Mouse (Mus musculus) skeletal muscle tissue, adult 2 months (tissue): Measurements from ENCODE around the gene Ankrd12.
A peak's percentile ranks its signal among the peaks of the same experiment; 100 is the strongest.
"Not testable (repeated sequence)": the region's sequence is repeated elsewhere in the genome, so short reads cannot be mapped to it uniquely, and the experiment has no call there.

Experiments
- DNase-seq: peaks from one replicate; pipeline ENCODE4 v3.0.0-alpha.2; 2012; ENCODE audit warnings: low read depth, low spot score

Ankrd12 gene

DNA sequence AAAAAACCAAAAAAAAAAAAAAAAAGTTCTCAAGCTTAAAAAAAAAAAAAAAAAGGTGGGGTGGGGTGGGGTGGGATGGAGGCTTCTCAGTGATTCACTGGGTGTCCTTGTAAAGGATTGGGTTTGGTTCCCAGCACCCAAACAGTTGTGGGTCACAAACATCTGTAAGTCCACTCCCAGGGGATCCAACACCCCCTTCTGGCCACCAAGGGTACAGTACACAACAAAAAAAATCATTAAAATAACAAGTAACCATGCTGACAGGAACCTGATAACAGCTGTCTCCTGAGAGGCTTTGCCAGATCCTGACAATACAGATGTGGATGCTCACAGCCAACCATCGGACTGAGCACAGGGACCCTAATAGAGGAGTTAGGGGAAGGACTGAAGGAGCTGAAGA, 7.6 kb upstream of the Ankrd12 start:
- no peak for DNase-seq

DNA sequence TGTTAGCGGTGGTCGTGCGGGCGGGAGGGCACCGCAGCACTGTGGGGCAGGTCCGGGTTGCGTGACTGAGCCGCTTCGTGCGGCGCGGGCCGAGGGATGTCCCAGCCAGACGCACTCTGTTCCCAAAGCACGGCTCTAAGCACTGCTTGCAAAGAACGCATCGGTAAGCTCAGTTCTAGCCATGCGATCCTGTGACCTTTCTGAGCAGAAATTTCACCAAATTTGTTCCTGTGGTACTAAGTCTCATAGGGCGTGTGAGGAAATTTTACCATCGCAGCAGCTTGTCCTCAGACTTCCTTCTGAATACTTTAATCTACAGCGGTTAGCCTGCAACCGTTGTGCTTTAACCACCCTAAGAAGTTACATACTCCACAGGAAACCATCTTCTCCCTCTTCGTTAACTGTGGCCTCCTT, 555 bp upstream of the Ankrd12 start:
- peak; percentile 17 for DNase-seq

DNA sequence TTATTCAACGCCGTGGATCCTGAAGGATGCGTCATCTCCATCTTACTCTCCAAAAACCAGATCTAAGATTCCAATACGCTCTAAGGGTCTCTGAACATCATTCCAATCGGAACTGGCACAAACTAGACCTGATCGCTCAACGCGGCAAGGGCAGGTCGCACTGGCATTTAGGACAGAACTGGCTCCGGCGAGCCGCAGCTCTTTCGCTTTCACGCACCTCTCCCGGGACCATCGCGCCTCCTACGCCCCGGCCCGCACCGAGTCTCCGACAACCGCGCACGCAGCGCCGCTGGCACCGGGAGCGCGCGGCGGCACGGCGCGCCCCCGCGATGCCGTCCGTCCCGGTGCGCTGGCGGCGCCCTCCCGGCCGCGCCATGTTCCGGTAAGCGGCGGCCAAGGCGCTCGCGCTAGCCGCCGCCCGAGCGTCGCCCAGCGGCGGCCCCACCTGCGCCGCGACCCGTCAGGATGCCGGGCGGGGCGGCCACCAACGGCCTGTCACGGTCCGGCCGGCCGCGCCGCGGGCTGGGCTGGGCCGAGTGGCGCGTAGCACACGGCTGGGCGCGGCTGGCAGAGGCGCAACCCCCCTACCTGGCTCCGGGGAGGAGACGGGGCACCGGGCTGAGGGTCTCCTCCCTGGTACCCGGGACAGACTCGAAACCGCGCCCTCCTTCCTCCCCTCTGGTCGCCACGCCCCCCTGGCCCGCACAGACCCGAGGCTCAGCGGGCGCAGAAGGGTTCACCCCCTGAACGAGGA, 538 bp downstream of the Ankrd12 start:
- DNase-seq = no peak

DNA sequence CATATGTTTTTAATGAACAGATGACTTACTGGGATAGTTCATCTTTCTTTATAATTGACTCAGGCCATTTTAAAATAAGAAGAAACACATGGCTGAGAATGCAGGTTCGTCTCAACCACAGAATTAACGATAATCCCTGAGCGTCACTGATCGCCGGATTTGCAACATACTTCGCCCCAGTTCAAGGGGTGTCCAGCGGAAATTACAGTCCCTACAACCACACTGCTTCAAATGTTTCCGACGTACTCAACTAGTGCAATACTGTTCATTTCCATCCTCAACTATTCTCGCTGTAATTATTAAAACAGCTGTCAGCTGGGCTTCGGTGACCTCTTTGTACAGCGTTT, 1.1 kb downstream of the Ankrd12 start:
- peak; percentile 10 for DNase-seq

DNA sequence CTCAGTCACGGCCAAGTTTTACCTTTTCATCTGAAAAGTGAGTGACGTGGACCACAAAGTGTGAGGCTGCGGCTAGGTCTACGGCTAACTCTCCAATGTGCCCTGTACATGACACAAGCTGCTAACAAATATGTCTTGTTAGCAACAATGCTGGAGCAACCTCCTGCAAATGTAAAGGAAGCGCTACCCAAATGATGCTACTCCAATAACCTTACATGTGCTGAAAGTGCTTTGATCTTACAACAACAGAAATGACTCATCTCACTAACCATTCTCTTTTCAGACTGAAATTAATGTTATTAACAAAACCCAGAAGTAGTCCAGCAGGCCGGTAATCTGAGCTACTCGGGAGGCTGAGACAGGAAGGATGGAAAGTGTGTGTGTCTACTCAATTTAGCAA, 2.9 kb downstream of the Ankrd12 start:
- no peak for DNase-seq

DNA sequence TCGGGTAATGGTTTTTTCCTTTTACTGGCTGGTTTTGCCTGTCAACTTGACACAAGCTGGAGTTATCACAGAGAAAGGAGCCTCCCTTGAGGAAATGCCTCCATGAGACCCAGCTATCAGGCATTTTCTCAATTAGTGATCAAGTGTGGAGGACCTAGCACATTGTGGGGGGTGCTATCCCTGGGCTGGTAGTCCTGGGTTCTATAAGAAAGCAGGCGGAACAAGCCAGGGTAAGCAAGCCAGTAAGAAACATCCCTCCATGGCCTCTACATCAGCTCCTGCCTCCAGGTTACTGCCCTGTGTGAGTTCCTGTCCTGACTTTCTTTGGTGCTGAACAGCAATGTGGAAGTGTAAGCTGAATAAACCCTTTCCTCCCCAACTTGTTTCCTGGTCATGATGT, 7.9 kb downstream of the Ankrd12 start:
- not testable (repeated sequence) for DNase-seq

DNA sequence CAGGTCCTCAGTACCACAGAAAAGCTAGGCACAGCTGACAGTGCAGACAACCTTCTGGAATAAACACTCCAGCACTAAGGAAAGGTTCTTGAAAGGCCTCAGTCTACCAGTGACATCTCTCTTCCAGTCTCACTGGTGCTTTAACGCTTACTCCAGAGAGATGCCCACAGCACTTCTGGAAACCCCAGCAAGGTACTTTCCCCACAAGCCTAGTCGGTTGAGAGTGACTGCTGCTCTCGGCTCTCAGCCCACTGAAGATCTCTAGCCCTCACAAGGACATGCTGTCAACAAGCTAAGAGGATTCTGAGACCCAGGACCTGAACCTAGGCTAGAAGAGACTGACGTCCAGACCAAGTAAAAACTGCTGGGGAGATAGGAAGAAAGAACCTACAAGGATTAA, 11.8 kb downstream of the Ankrd12 start:
- no peak for DNase-seq

DNA sequence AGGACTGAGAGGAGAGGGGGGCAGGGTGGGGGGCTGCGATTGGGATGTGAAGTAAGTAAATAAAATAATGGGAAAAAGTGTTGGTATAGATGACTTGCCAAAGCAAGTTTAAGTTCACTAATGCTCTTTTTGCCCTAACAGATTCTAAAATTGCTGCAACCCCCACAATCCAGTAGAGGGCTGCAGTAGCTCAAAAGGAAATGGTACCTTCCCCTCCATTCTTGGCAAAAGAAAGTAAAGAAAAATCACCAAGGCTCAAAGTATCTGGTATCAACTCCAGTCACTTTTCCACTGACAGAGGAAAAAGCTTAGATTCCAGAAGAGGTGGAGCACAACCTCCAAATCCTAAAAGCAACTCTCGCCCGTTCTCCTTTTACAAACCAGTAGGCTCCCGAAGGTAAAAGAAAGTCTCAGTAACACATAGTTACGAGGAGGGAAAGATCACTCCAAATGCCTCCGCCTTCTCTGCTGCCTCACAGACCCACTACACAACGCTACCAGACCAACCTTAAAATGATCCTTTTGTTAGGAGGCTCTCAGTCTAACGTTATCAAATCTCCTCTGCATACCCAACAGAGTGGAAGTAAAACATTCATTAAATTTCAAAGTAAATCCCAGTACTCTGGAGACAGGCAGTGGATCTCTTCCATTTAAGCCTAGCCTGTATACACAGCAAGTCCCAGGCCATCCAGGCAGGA, 15.5 kb downstream of the Ankrd12 start:
- no peak for DNase-seq

DNA sequence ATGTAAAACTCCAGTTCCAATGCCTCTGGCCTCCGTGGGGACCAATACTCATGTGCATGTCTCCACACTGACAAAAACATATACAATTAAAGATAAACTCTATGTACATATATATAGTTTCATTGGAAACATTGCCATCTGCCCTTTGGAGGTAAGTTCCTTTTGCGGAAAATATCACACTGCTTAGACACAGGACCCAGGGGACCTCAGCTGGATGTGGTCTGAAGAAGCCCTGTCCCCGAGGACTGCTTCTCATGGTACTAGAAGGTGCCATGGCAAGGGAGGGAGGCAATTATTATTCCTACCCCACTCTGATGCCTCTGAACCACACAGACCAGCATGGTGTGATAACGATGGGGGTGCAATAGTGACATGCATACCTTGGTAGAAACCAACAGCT, 18.7 kb downstream of the Ankrd12 start:
- DNase-seq = no peak

DNA sequence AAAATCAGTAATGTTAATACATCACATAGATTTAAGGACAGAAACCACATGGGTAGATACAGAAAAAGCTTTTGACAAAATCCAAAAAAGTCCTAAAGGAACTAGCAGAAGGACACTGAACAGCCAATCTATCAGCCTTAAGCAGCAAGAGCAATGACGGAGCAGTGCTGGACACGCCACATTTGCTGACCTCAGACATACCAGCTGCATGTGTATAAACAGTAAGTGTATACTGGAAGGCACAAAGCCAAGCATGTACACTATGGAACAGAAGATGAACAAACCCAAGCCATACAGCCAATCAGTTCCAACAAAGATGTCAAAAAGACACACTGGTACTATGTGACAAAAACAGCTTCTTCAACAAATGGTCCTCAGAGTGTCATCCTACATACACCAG, 19.7 kb downstream of the Ankrd12 start:
- no peak for DNase-seq

DNA sequence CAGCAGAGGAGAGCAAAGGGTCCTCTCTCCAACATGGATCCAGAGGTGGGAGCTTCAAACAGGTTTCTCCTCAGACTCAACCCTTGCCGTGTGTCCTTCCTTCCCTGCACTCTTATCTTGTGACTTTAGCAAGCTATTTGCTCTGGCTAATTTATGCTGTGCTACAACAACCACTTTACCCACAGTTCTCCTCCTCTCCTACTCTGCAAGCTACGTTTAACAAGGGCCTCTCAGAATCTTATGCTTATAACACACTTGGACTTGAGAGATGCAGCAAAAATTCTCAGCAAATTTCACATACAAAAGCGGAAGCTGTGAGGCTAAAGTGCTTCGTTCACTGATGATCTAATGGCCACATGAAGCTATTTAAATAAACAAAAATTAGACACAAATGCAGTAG, 23.5 kb downstream of the Ankrd12 start:
- no peak for DNase-seq

DNA sequence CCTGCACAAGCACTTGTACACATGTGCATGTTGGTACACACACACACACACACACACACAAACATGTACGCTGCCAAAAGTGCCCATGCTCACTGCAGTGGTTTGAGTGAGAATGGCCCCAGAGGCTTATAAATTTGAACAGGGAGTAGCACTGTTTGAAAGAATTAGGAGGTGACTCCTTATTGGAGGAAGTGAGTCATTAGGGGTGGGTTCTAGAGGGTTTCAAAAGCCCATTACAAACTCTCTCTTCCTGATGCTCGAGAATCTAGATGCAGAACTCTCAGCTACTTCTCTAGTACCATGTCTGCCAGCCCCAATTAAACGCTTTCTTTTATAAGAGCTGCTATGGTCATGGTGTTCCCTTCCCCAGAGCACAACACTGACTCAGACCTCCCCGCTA, 28.1 kb downstream of the Ankrd12 start:
- no peak for DNase-seq

DNA sequence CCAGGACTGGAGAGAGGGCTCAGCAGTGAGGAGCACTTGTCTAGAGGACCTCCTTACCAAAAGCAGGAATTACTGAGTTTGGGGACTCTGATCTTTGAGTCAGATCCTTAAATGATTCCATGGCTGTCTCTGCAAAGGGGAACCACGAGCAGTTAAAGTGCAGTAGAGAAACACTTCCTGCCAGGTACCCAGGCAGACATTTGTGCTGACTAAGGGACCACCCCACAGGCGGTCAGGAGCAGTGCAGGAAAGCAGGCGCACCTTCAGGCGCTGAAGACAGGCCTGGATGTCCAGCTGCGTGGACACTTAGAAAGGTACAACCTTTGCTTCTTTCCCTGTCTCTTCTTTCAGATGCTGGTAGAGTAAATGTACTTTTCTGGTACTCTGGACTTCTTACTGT, 28.7 kb downstream of the Ankrd12 start:
- no peak for DNase-seq

DNA sequence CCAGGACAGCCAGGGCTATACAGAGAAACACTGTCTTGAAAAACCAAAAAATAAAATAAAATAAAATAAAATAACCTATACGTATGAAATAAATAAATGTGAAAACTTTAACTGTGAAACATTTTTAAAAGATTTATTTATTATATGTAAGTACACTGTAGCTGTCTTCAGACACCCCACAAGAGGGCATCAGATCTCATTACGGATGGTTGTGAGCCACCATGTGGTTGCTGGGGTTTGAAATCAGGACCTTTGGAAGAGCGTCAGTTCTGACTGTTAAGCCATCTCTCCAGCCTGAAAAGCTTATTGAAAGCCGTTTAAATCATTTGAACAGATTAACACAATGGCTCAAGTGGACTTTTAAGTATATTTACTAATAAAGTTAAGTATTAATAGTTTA, 33.2 kb downstream of the Ankrd12 start:
- not testable (repeated sequence) for DNase-seq

DNA sequence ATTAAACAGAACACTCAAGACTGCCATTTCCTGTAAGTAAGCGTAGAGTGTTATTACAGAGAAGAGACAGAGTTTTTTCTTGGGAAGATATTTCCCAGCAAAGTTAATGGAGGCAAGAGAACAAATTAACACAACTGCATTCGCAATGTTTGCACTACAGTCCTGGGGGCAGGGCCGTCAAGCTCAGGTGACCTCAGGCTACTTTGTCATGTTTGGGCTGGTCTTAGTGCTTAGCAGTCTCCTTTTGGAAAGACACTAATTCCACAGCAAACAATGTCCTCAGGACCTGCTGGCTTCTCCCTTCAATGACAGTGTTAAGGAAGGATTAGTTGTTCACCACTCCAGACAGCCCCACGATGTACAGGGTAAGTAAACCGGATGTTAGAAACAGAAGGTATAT, 35.9 kb downstream of the Ankrd12 start:
- no peak for DNase-seq

DNA sequence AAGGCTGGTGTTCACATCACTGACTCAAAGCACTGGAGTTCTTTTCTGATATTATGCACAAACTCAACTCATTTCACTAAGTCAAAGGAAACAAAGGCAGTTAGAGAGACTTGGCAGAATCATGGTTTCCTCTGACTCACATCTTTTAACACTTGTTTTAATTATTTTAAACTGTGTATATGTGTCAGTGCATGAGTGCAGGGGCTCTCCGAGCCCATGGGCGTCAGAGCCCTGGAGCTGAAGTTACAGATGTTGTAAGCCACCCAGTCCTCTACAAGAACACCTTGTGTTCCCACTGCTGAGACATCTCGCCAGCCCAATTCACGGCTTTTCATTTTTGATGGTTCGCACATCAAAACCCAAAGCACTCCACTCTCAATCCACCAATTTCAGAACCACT, 43.6 kb downstream of the Ankrd12 start:
- no peak for DNase-seq

DNA sequence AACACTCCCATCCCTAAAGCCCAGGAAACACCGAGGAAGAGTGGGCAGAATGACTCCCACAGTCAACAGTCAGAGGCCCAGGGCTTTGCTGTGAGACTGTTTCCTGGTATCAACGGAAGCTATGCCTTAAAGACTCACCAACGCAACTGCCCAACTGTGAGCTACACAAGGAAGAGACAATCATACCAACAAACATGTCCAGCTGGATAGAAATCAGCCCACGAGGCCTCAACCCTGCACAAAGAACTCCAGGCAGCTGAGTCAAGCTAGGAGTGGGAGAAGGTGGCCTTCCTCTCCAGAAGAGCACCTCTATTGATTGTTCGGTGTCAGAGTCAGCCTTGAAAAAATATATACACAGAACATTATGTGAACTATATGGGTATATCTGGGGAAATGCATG, 44.9 kb downstream of the Ankrd12 start:
- no peak for DNase-seq

DNA sequence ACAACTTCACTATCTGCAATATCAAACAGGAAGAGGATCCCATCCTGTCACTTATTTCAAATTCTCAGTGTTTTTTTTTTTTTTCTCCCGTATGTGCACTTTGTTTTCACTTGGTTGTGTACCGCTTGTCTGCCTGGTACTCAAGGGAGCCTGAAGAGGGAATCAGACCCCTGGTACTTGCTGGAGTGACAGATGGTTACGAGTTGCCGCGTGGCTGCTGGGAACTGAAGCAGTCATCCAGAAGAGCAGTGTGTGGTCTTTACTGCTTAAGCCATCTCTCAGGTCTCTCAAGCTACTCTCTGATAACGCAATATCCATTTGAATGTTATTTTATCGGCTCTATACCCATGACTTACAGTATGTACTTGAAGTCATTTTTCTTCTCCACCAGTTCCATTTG, 52.7 kb downstream of the Ankrd12 start:
- DNase-seq = no peak

DNA sequence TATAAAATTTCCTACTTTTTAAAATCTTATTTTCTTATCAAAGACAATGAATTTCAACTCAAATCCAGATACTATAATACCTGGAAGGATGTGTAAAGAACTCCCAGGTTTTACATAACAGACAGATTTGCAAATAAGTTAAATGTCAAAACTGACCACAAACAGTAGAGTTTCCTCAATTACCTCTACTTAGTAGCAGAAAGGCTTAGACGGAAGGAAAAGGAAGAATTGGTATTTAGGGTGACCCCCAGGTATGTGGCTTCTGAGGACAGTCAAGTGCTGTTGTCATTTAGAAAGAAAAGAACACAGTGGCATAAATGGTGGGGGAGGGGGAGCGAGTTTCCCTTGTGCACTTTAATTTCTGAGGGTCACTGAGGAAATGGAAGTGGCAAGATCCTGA, 65.1 kb downstream of the Ankrd12 start:
- no peak for DNase-seq

DNA sequence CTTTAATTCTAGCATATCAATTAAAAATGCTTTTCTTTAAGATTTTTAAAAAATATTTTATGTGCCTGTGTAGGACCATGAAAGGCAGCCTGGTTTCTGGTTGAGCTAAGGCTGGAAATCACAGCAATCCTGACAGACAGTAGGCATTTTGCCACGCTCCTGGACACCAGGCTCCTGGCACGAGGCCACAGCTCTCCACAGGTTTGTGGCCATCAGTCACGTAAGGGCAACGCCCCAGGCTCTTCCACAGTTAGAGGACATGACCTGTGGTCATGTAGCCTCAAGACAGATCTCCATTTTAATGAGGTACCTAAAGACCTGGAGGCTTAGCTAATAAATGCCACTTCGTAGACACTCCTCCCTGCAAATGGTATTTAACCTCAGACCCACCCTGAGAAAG, 69.0 kb downstream of the Ankrd12 start:
- no peak for DNase-seq

DNA sequence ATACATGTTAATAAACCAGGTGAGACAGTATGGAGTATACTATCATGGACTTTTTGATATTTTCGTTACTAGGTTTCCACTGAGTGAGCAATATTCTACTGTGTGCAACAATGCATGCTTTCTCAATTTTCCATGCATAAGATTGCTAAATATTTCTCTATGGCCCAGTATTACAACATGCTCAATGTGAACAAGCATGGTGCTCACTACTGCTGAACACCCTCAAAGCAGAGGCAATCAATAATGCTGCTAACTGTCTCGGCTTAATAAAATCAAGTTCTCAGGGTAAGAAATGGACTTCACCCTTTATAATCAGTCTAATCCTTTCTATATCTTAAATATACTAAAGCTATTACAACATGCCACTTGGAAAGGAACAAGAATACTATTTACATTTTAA, 69.4 kb downstream of the Ankrd12 start:
- no peak for DNase-seq

DNA sequence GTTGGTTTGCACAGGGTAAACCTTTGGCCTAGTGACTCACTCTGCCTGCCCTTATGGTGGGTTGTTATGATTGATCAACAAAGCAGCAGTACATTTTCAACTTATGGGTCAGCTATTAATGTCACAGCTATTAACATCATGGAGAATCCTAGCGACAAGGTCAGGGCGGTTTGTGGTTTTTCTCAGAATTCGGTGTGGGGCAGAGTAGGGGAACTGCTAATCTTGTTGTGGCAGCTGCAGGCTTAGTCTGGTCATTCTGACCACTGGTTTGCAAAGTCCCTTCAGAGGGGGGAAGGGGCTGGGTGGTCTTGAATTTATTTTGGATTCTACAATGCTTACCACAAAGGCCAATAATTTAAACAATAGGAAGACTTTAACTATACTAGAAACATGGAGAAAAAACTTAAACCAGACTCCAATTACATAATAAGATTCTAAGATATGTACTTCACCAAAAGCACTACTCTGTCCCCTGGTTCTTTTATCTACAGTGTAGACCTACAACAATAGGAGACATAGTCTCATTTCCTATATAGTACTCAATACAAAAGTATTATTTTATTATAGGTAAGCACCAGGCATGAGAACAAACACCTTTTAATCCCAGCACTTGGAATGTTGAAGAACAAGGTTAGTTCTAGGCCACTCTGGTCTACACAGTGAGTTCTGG, 88.6 kb downstream of the Ankrd12 start:
- DNase-seq = no peak

DNA sequence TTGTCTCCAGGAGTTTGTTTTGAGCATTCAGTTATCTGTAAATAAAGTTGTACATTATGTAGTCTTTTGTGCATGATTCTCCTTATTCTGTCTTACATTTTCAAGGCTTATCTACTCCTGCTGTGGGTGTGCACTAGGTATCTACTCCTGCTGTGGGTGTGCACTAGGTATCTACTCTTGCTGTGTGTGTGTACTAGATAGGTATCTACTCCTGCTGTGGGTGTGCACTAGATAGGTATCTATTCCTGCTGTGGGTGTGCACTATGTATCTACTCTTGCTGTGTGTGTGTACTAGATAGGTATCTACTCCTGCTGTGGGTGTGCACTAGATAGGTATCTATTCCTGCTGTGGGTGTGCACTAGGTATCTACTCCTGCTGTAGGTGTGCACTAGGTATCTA, 100.2 kb downstream of the Ankrd12 start:
- DNase-seq = not testable (repeated sequence)
